Mouse (Mus musculus) embryonic facial prominence, embryonic 10.5 days (tissue): ENCODE results near the gene Stk33. TPM values are rescaled to one million over a fixed set of nuclear protein-coding genes. Genes with fewer than 3 reads are reported as not detected.
A peak's percentile ranks its signal among the peaks of the same experiment; 100 is the strongest.

ENCODE experiments used
- DNase-seq: peaks from one replicate; pipeline ENCODE4 v3.0.0-alpha.2; 2017; ENCODE audit warnings: low spot score
- H3K27ac ChIP-seq: fragments of 300-500 bp; sonication (generic); replicated peaks from 2 replicates; pipeline ENCODE4 v1.5.1; 2016; ENCODE audit warnings: mild to moderate bottlenecking
- H3K27me3 ChIP-seq: fragments of 300-500 bp; sonication (generic); replicated peaks from 2 replicates; pipeline ENCODE4 v1.6.1; 2016; ENCODE audit warnings: low read depth, mild to moderate bottlenecking; ENCODE audit not compliant: poor library complexity, severe bottlenecking
- H3K36me3 ChIP-seq: fragments of 300-500 bp; sonication (generic); replicated peaks from 2 replicates; pipeline ENCODE4 v1.6.1; 2016; ENCODE audit warnings: mild to moderate bottlenecking, moderate library complexity
- H3K4me1 ChIP-seq: fragments of 300-500 bp; sonication (generic); 2 replicates; pipeline ENCODE4 v1.6.1; 2016
- H3K4me3 ChIP-seq: fragments of 300-500 bp; sonication (generic); 2 replicates; pipeline ENCODE4 v1.5.1; 2016; ENCODE audit warnings: mild to moderate bottlenecking, moderate library complexity
- H3K9me3 ChIP-seq: fragments of 300-500 bp; sonication (generic); 2 replicates; pipeline ENCODE4 v1.6.1; 2016; ENCODE audit warnings: mild to moderate bottlenecking
- WGBS: fragments of 180-500 bp; shearing (Covaris S2); methylation state at CpG from one replicate; pipeline ENCODE4 v1.1.7; 2016; 5-methylcytosine and 5-hydroxymethylcytosine counted together
- polyA plus RNA-seq: library from polyadenylated mRNA; unstranded; fragments of >200 nt; fragmentation: Nextera tagmentation; extraction: Ambion mirVana; gene quantifications from 2 replicates; pipeline ENCODE4 v1.2.1, GENCODE M21; 2016

Stk33 gene
- polyA plus RNA-seq, 1 experiment from 2014 or later = 2.3 TPM

DNA sequence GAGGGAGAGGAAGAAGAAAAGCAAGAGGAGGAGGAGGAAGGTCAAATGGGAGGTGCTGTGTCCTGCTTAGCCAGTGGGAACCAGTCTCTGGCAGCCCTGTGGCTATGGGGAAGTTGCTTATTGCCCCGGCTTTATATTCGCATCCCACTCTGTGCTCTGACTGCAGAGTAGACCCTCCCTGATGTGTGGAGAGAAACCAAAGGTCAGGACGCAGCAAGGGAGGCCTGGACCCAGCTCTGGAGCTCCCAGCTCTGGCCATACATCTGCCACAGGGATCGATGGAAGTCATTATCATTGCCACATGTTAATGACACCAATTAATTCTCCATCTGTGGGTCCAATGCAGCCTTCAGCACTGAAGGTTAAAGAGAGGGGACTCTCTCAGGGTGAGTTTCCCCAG, 171.5 kb downstream of the Stk33 start:
- no peaks in the 10 kb centered on the region for H3K9me3 ChIP-seq
- no peak overlapping the region for H3K27ac ChIP-seq
- DNase-seq = no peak
- no peaks in the 10 kb centered on the region; the same call in 1 of the 2 replicates for H3K27me3 ChIP-seq
- no peaks in the 10 kb centered on the region for H3K36me3 ChIP-seq
- no peaks in the 10 kb centered on the region; the same call in 1 of the 2 replicates for H3K4me1 ChIP-seq
- 64% methylated on average over 4 of the region's 4 CpGs for whole genome bisulfite sequencing
- H3K4me3 ChIP-seq = no peak overlapping the region

DNA sequence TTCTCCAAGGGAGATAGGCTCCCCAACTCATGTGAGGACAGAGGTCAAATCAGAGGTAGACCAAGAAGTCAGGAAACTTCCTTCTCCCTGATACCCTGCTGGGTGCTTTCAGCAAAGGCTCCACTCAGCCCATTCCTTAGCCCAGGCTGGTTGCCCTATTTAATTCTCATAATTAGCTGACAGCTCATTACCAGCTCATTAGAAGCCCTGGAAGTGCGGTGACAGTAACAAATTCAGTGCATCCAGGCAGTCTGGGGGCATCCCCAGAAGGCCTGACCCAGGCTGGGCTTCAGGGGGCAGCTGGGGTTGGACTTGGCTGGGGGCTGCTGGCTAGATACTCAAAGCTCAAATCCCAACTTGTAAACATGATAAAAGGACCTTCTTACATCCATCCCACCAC, 172.7 kb downstream of the Stk33 start:
- H3K27me3 ChIP-seq = no peaks in the 10 kb centered on the region; the same call in 1 of the 2 replicates
- no peak for DNase-seq
- WGBS = 56% methylated on average over 1 of the region's 1 CpGs
- H3K4me1 ChIP-seq = no peaks in the 10 kb centered on the region; the same call in 1 of the 2 replicates
- H3K9me3 ChIP-seq = no peaks in the 10 kb centered on the region
- no peaks in the 10 kb centered on the region for H3K36me3 ChIP-seq
- no peak overlapping the region for H3K27ac ChIP-seq
- no peak overlapping the region for H3K4me3 ChIP-seq

DNA sequence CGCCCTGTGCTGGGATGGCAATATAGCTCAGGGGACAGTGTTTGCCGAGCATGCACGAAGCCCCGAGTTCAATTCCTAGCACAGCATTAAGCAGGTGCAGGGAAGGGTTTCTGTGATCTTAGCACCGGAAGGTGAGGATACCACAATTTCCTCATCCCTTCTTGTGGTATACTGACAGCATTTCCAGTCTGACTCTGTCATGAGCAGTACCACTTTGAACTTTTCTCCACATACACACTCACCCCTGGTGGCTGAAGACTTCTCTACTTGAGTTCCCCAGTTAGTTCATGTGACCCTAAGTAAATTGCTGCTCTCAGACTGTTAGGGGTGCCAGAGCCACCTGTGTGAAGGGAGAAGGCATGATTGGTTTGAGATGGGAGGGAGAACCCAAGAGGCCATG, 173.3 kb downstream of the Stk33 start:
- H3K36me3 ChIP-seq = no peaks in the 10 kb centered on the region
- no peak overlapping the region for H3K4me3 ChIP-seq
- DNase-seq = no peak
- no peak overlapping the region for H3K27ac ChIP-seq
- 91% methylated on average over 5 of the region's 5 CpGs for WGBS
- H3K4me1 ChIP-seq = no peaks in the 10 kb centered on the region; the same call in 1 of the 2 replicates
- no peaks in the 10 kb centered on the region; the same call in 1 of the 2 replicates for H3K27me3 ChIP-seq
- no peaks in the 10 kb centered on the region for H3K9me3 ChIP-seq

DNA sequence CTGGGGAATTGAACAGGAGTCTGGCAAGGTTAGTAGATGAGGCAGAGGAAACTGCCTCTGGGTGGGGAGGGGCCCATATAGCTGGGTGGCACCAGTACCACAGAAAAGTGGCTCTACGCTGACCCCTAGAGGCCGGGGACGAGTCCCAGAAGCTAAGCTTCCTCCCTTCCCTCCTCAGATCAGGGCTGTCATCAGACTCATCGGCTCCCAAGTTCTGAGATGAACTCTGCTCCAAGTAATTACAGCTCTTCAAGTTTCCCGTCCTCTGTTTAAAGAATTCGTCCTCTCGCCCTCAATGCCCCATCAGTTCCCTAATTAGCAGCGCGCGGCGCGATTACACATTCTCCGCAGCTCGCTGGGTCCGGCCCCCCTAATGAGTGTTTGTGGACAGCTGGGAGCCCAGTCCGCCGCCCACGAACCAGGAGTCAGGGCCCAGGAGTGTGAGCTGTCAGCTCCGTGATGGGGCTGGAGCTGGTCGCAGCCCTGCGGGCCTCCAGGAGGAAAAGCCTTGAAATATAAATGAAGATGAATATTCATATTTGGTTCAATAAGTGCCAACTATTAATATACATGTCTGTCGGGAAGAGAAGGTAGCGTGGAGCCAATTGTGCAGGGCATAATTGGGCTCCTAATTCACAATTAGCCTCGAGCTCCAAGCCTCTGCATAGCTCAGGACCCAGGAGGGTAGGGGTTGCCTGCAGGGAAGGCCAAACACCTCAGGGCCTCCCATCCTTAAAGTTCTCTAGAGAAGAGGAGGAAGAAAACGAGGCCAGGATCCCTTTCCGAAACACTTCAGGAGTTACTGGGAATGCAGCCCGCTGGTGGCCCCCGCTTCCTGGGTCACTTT, 183.2 kb downstream of the Stk33 start:
- Histone ChIP-seq H3K4me3 (peak overlapping the region; percentile 36), H3K9me3 (no peaks in the 10 kb centered on the region), H3K27ac (no peak overlapping the region; the same call in 1 of the 2 replicates), H3K36me3 (no peaks in the 10 kb centered on the region), H3K27me3 (peaks cover 13% of the 10 kb centered on the region; the same call in 1 of the 2 replicates), H3K4me1 (peaks cover 9% of the 10 kb centered on the region)
- 18% methylated on average over 28 of the region's 28 CpGs for WGBS
- DNase-seq = peak; percentile 68

DNA sequence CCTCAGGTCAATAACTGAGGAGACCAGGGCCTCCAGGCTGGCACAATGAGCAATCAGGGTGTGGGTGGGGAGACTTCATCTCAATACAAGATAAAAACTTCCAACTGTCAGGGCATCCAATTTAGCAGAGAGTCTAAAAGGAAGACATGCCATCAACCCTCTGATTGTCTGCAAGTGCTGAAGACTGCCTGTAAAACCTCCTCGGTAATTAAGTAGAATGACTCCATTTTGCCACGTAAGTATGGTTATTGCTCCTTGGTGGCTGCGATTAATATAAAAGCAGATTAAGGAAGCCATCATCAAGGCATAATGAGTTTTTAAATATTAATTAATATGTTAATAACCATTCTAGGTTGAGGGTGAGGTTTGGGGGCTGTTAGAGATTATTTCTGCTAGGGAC, 187.5 kb downstream of the Stk33 start:
- H3K36me3 ChIP-seq = no peaks in the 10 kb centered on the region
- 88% methylated on average over 3 of the region's 3 CpGs for WGBS
- no peaks in the 10 kb centered on the region for H3K9me3 ChIP-seq

GRCm38 (mm10) chr7:109244776-109245175, 194.1 kb downstream of the Stk33 start:
- H3K27ac ChIP-seq = no peak overlapping the region
- no peaks in the 10 kb centered on the region for H3K9me3 ChIP-seq
- H3K4me3 ChIP-seq = no peak overlapping the region
- 91% methylated on average over 10 of the region's 10 CpGs for WGBS
- H3K4me1 ChIP-seq = peaks cover 8% of the 10 kb centered on the region
- no peaks in the 10 kb centered on the region for H3K36me3 ChIP-seq
- no peak for DNase-seq
- H3K27me3 ChIP-seq = peaks cover 28% of the 10 kb centered on the region

More for the DNA sequence above, 187.5 kb downstream of the Stk33 start:
- H3K27ac ChIP-seq = no peak overlapping the region
- DNase-seq = no peak
- peaks cover 8% of the 10 kb centered on the region; the same call in 1 of the 2 replicates for H3K27me3 ChIP-seq
- no peak overlapping the region for H3K4me3 ChIP-seq
- H3K4me1 ChIP-seq = peaks cover 9% of the 10 kb centered on the region

- Histone ChIP-seq H3K36me3 (no peaks in the 10 kb centered on the region), H3K9me3 (no peaks in the 10 kb centered on the region), H3K4me1 (peaks cover 18% of the 10 kb centered on the region), H3K4me3 (peak overlapping the region; percentile 21; the same call in 1 of the 2 replicates), H3K27ac (no peak overlapping the region; the same call in 1 of the 2 replicates), H3K27me3 (peaks cover 30% of the 10 kb centered on the region)
- 8% methylated on average over 19 of the region's 19 CpGs for WGBS
- DNase-seq = peak; percentile 58
These were observed 197.6 kb downstream of the Stk33 start for GRCm38 (mm10) chr7:109241313-109241712.

DNA sequence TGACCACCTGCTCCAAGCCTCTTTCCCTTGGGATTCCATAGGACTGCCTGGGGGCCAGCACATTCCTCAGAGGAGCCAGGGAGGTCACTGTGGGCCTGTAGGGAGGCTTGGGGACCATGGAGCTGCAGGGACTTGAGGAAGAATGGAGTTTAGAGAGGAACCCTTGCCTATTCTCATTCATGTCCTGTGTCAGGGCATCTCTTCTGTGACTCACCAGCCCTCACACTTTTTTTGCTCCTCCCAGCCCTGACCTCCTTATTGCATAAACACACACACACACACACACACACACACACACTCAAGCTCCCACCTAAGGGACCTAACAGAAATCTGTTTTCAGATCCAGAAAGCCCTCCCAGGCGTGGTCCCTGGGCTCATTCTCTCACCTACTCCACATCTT, 199.5 kb downstream of the Stk33 start:
- Histone ChIP-seq H3K4me3 (no peak overlapping the region), H3K27ac (no peak overlapping the region), H3K36me3 (no peaks in the 10 kb centered on the region), H3K27me3 (peaks cover 34% of the 10 kb centered on the region), H3K4me1 (peaks cover 32% of the 10 kb centered on the region), H3K9me3 (no peaks in the 10 kb centered on the region)
- WGBS = 67% methylated on average over 1 of the region's 1 CpGs
- no peak for DNase-seq

DNA sequence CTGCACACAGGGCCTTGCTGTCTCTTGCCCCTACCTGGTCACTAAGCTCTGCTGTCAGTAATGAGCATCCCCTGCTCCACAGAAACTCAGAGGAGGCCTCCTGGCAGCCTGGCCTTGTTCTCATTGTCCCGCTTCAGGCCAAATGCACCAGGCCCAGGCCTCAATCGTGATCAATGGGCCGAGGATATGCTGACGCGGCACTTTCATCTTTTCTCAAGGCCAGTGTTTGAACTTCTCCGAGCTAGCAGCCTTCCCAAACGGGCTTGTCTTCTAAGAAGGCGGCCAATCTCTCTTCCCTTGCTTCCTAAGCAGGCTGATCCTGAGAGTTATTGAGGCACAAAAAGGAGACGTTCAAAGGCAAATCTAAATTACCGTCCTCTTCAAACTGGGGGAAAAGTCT, 200.2 kb downstream of the Stk33 start:
- Histone ChIP-seq H3K36me3 (no peaks in the 10 kb centered on the region), H3K9me3 (no peaks in the 10 kb centered on the region), H3K4me1 (peaks cover 34% of the 10 kb centered on the region), H3K27me3 (peaks cover 34% of the 10 kb centered on the region), H3K4me3 (no peak overlapping the region), H3K27ac (no peak overlapping the region)
- no peak for DNase-seq
- 79% methylated on average over 10 of the region's 10 CpGs for WGBS

GRCm38 (mm10) chr7:109234882-109235640, 203.8 kb downstream of the Stk33 start:
- Histone ChIP-seq H3K4me3 (no peak overlapping the region), H3K27me3 (peaks cover 18% of the 10 kb centered on the region), H3K9me3 (no peaks in the 10 kb centered on the region), H3K27ac (no peak overlapping the region), H3K4me1 (peaks cover 44% of the 10 kb centered on the region), H3K36me3 (no peaks in the 10 kb centered on the region)
- no peak for DNase-seq
- WGBS = 12% methylated on average over 2 of the region's 2 CpGs

- H3K4me1 ChIP-seq = peaks cover 44% of the 10 kb centered on the region
- H3K27ac ChIP-seq = no peak overlapping the region
- H3K4me3 ChIP-seq = no peak overlapping the region
- no peak for DNase-seq
- WGBS = 28% methylated on average over 5 of the region's 5 CpGs
- no peaks in the 10 kb centered on the region for H3K9me3 ChIP-seq
- peaks cover 16% of the 10 kb centered on the region; the same call in 1 of the 2 replicates for H3K27me3 ChIP-seq
- no peaks in the 10 kb centered on the region for H3K36me3 ChIP-seq
These were observed 204.4 kb downstream of the Stk33 start for GRCm38 (mm10) chr7:109234476-109234875.

DNA sequence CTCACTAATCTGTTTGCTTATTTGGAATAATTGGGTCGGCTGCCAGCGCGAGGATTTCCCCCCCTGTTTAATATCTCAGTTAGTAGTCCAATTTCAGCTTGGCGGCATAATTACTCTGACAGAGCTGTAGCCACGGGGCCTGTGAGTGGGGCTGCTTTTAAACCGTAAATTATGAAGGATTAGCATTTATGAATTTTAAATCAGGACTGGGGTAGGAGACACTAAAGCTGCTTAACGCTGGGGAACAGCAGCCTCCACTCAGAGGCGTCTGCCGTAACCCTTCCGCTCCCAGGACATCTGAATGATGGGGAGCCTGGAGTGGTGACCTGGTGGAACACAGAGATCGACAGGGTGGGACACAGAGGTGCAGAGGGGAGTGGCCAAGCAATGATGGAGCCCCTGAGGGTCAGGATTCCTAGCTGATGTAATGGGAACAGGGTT, 207.0 kb downstream of the Stk33 start:
- Histone ChIP-seq H3K4me1 (peaks cover 34% of the 10 kb centered on the region), H3K9me3 (no peaks in the 10 kb centered on the region), H3K36me3 (no peaks in the 10 kb centered on the region), H3K27ac (no peak overlapping the region), H3K27me3 (0 out of 2 replicates have a peak, but pooled peaks cover 16% of the 10 kb centered on the region), H3K4me3 (no peak overlapping the region)
- peak; percentile 20 for DNase-seq
- 47% methylated on average over 11 of the region's 11 CpGs for WGBS
